Mouse (Mus musculus) heart, postnatal 0 days (tissue): ENCODE results near the gene Gpr37l1.

ENCODE experiments used
- CTCF ChIP-seq: IDR thresholded peaks from 2 replicates; pipeline ENCODE4 v1.5.1; 2016; ENCODE audit warnings: antibody characterized with exemption, control low read depth, low read depth
- EP300 ChIP-seq: IDR thresholded peaks from 2 replicates; pipeline ENCODE4 v1.6.1; 2016; ENCODE audit warnings: antibody characterized with exemption, low read depth

GRCm38 (mm10) chr1:135128986-135129385, 38.5 kb downstream of the Gpr37l1 start:
- TF ChIP-seq CTCF (no peak), EP300 (no peak)
